In genomic region chr14:19933314-19933713, GRCm38 (mm10) we compare ENCODE assay signal across 26 mouse cellular contexts. TPM values are rescaled to one million over a fixed set of nuclear protein-coding genes. Genes with fewer than 3 reads are reported as not detected.
DNase-seq lines count a peak whose midpoint lies in the region; ATAC-seq and TF ChIP-seq lines count a peak whose summit lies in the region.
"Had no signal": no experiment of that assay in that cellular context is flagged by ENCODE, and none has a peak within 500 bp of the region (broad histone marks: within the 10 kb centered on the region; RNA-seq: fewer than 3 reads in every experiment).

No protein-coding gene starts in this region.

- TF ChIP-seq EP300 in heart, postnatal 0 days (IDR thresholded peaks at IDR 0.05; ENCODE audit: low read depth): peak; percentile 98
- no peak for TF ChIP-seq EP300 in liver, postnatal 0 days (IDR thresholded peaks at IDR 0.05; ENCODE audit: low read depth)

- 69% methylated on average over 6 of the region's 6 CpGs for WGBS in midbrain, postnatal 0 days
- WGBS in midbrain, embryonic 11.5 days: 80% methylated on average over 6 of the region's 6 CpGs
- 46% methylated on average over 6 of the region's 6 CpGs for WGBS in heart, postnatal 0 days
- WGBS in liver, postnatal 0 days (ENCODE audit: insufficient replicate concordance): 72% methylated on average over 6 of the region's 6 CpGs

- TF ChIP-seq CTCF in midbrain, postnatal 0 days (IDR thresholded peaks at IDR 0.05): no peak
- no peak for TF ChIP-seq CTCF in heart, postnatal 0 days (IDR thresholded peaks at IDR 0.05; ENCODE audit: low read depth)
- TF ChIP-seq CTCF in liver, postnatal 0 days (IDR thresholded peaks at IDR 0.05; ENCODE audit: low read depth): no peak

- H3K27me3 ChIP-seq in midbrain, postnatal 0 days (ENCODE audit: insufficient read depth, low read length): no peaks in the 10 kb centered on the region
- H3K27me3 ChIP-seq in midbrain, embryonic 11.5 days (ENCODE audit: control insufficient read depth, insufficient read depth, low read length): no peaks in the 10 kb centered on the region
- H3K27me3 ChIP-seq in heart, postnatal 0 days (ENCODE audit: control insufficient read depth, insufficient read depth, low read length): no peaks in the 10 kb centered on the region
- H3K27me3 ChIP-seq in liver, postnatal 0 days (ENCODE audit: insufficient read depth, low read length): no peaks in the 10 kb centered on the region
- H3K27me3 ChIP-seq: hindbrain, embryonic 15.5 days; liver, embryonic 13.5 days; midbrain, embryonic 15.5 days; neural tube, embryonic 15.5 days had no signal

- no peak overlapping the region for H3K9ac ChIP-seq in midbrain, postnatal 0 days (replicated peaks; ENCODE audit: low read length, poor library complexity, severe bottlenecking)
- H3K9ac ChIP-seq in midbrain, embryonic 11.5 days (ENCODE audit: low read length): no peak overlapping the region
- H3K9ac ChIP-seq in heart, postnatal 0 days (replicated peaks; ENCODE audit: low read depth, low read length): no peak overlapping the region
- no peak overlapping the region for H3K9ac ChIP-seq in liver, postnatal 0 days (replicated peaks)
- H3K9ac ChIP-seq: forebrain, postnatal 0 days; hindbrain, embryonic 15.5 days; liver, embryonic 13.5 days; lung, embryonic 14.5 days; midbrain, embryonic 15.5 days; neural tube, embryonic 15.5 days had no signal

- ATAC-seq in midbrain, postnatal 0 days (ENCODE audit: low FRiP score): no peak
- ATAC-seq in midbrain, embryonic 11.5 days (ENCODE audit: low FRiP score): no peak
- peak; percentile 95 for ATAC-seq in heart, postnatal 0 days (ENCODE audit: insufficient read depth, low read depth)
- no peak for ATAC-seq in liver, postnatal 0 days
- ATAC-seq: forebrain, postnatal 0 days; intestine, embryonic 16.5 days; midbrain, embryonic 15.5 days had no signal

- no peaks in the 10 kb centered on the region for H3K36me3 ChIP-seq in midbrain, postnatal 0 days (ENCODE audit: insufficient read depth, low read length)
- no peaks in the 10 kb centered on the region for H3K36me3 ChIP-seq in midbrain, embryonic 11.5 days (ENCODE audit: control insufficient read depth, insufficient read depth, low read length)
- no peaks in the 10 kb centered on the region for H3K36me3 ChIP-seq in heart, postnatal 0 days (replicated peaks; ENCODE audit: control insufficient read depth, insufficient read depth, low read length)
- H3K36me3 ChIP-seq in liver, postnatal 0 days (replicated peaks; ENCODE audit: insufficient read depth, low read length): no peaks in the 10 kb centered on the region
- H3K36me3 ChIP-seq: liver, embryonic 13.5 days; midbrain, embryonic 15.5 days had no signal

- peak; percentile 36 to 41 for DNase-seq in adrenal gland, adult (ENCODE audit: inconsistent age in 2 of 2, low spot score in 1 of 2)
- DNase-seq in adrenal gland, postnatal 10 days: no peak
- no peak for DNase-seq in midbrain, postnatal 0 days (ENCODE audit: low spot score)
- no peak for DNase-seq in midbrain, embryonic 11.5 days (ENCODE audit: low spot score, missing footprints)
- DNase-seq in heart, postnatal 0 days (ENCODE audit: low spot score): peak; percentile 92
- no peak for DNase-seq in liver, postnatal 0 days
- no peak for DNase-seq in left cerebral cortex, adult 18-20 months (ENCODE audit: low spot score in 2 of 2)
- DNase-seq in layer of hippocampus, adult 18-20 months (ENCODE audit: low spot score in 2 of 2): no peak
- DNase-seq: cerebellum, adult 11 months; cerebellum, postnatal 10 days; forebrain, postnatal 0 days; gastrocnemius, postnatal 14 days; kidney, adult 9 months; kidney, postnatal 25 days; liver, embryonic 13.5 days; lung, embryonic 14.5 days; lung, postnatal 36 days; thymus, adult 2 months; thymus, postnatal 4 days had no signal

- H3K4me1 ChIP-seq in midbrain, postnatal 0 days (ENCODE audit: insufficient read depth, low read length): no peaks in the 10 kb centered on the region
- peaks cover 9% of the 10 kb centered on the region for H3K4me1 ChIP-seq in midbrain, embryonic 11.5 days (ENCODE audit: control insufficient read depth, insufficient read depth, low read length)
- peaks cover 55% of the 10 kb centered on the region for H3K4me1 ChIP-seq in heart, postnatal 0 days (ENCODE audit: control insufficient read depth, insufficient read depth)
- no peaks in the 10 kb centered on the region for H3K4me1 ChIP-seq in liver, postnatal 0 days (ENCODE audit: insufficient read depth)

- peak overlapping the region; percentile 32; the same call in 1 of the 2 replicates for H3K27ac ChIP-seq in midbrain, postnatal 0 days (ENCODE audit: low read depth, low read length)
- no peak overlapping the region for H3K27ac ChIP-seq in midbrain, embryonic 11.5 days (ENCODE audit: low read depth, low read length)
- peak overlapping the region; percentile 93 for H3K27ac ChIP-seq in heart, postnatal 0 days (ENCODE audit: low read depth)
- H3K27ac ChIP-seq in liver, postnatal 0 days (ENCODE audit: low read depth): no peak overlapping the region
- H3K27ac ChIP-seq: embryonic facial prominence, embryonic 10.5 days; hindbrain, embryonic 15.5 days; left cerebral cortex, adult 2 months; liver, embryonic 13.5 days; midbrain, embryonic 15.5 days; neural tube, embryonic 15.5 days had no signal

- H3K9me3 ChIP-seq in midbrain, postnatal 0 days (ENCODE audit: low read length): no peaks in the 10 kb centered on the region
- no peaks in the 10 kb centered on the region for H3K9me3 ChIP-seq in midbrain, embryonic 11.5 days (ENCODE audit: control insufficient read depth, low read length)
- no peaks in the 10 kb centered on the region for H3K9me3 ChIP-seq in heart, postnatal 0 days (replicated peaks; ENCODE audit: control insufficient read depth, low read length)
- no peaks in the 10 kb centered on the region for H3K9me3 ChIP-seq in liver, postnatal 0 days (ENCODE audit: low read length)
- H3K9me3 ChIP-seq: embryonic facial prominence, embryonic 10.5 days; hindbrain, embryonic 15.5 days; liver, embryonic 13.5 days; midbrain, embryonic 15.5 days; neural tube, embryonic 15.5 days had no signal

- no peak overlapping the region for H3K4me3 ChIP-seq in midbrain, postnatal 0 days (ENCODE audit: low read depth, low read length)
- H3K4me3 ChIP-seq in midbrain, embryonic 11.5 days (ENCODE audit: low read depth, low read length): no peak overlapping the region
- no peak overlapping the region for H3K4me3 ChIP-seq in heart, postnatal 0 days (ENCODE audit: low read depth, low read length)
- no peak overlapping the region for H3K4me3 ChIP-seq in liver, postnatal 0 days (ENCODE audit: low read depth, low read length)
- H3K4me3 ChIP-seq: embryonic facial prominence, embryonic 10.5 days; hindbrain, embryonic 15.5 days; left cerebral cortex, adult 2 months; liver, embryonic 13.5 days; megakaryocyte, embryonic 14.5 days; midbrain, embryonic 15.5 days; neural tube, embryonic 15.5 days had no signal

- no peak overlapping the region for H3K4me2 ChIP-seq in midbrain, postnatal 0 days (ENCODE audit: low read depth, low read length, poor library complexity, severe bottlenecking)
- no peak overlapping the region for H3K4me2 ChIP-seq in midbrain, embryonic 11.5 days
- peak overlapping the region; percentile 27; the same call in 1 of the 2 replicates for H3K4me2 ChIP-seq in heart, postnatal 0 days (ENCODE audit: low read depth, low read length)
- no peak overlapping the region for H3K4me2 ChIP-seq in liver, postnatal 0 days (ENCODE audit: low read depth, low read length)
- H3K4me2 ChIP-seq: hindbrain, embryonic 15.5 days; liver, embryonic 13.5 days; lung, embryonic 14.5 days; midbrain, embryonic 15.5 days; neural tube, embryonic 15.5 days had no signal

RNA-seq across cellular contexts. Expression of gene Gng2, which starts 44.1 kb away (rescaled TPM):
- total RNA-seq in adrenal gland, postnatal 10 days (2021): 10 to 100 TPM; 43.5 to 55.8 TPM
- total RNA-seq in midbrain, postnatal 0 days (2014; rRNA removed): 419 and 439 TPM in 2 replicates
- 344 and 374 TPM in 2 replicates for polyA plus RNA-seq in midbrain, postnatal 0 days (2015; fragmentation: Nextera tagmentation; extraction: Ambion mirVana)
- 134 and 152 TPM in 2 replicates for polyA plus RNA-seq in midbrain, embryonic 11.5 days (2014; fragmentation: Nextera tagmentation; extraction: Ambion mirVana)
- total RNA-seq in heart, postnatal 0 days (2014; rRNA removed; ENCODE audit: low replicate concordance): 31.8 and 48.0 TPM in 2 replicates
- 47.1 and 56.7 TPM in 2 replicates for polyA plus RNA-seq in heart, postnatal 0 days (2015; fragmentation: Nextera tagmentation; extraction: Ambion mirVana)
- 6.2 and 8.3 TPM in 2 replicates for polyA plus RNA-seq in liver, postnatal 0 days (2015; fragmentation: Nextera tagmentation; extraction: Ambion mirVana)
- total RNA-seq in left cerebral cortex, adult 18-20 months (2021): 100 to 1,000 TPM; 202 to 212 TPM
- total RNA-seq in layer of hippocampus, adult 18-20 months (2021): 100 to 1,000 TPM; 285 to 288 TPM

Comparison
In these comparisons a context has a peak if more than half of its experiments do, and no peak if none do; other contexts are left out.
1. DNase-seq: peak in adrenal gland, adult (2 of 2) and heart, postnatal 0 days (single experiment); none in adrenal gland, postnatal 10 days (single experiment), midbrain, postnatal 0 days (single experiment), midbrain, embryonic 11.5 days (single experiment), liver, postnatal 0 days (single experiment), left cerebral cortex, adult 18-20 months (0 of 2) and layer of hippocampus, adult 18-20 months (0 of 2).
2. H3K27ac ChIP-seq: peak in midbrain, postnatal 0 days (single experiment) and heart, postnatal 0 days (single experiment); none in midbrain, embryonic 11.5 days (single experiment) and liver, postnatal 0 days (single experiment).